Mouse (Mus musculus) CH12.LX (cell line): ENCODE data around the gene Inhbb.

Experiments used
- CTCF ChIP-seq, 2 experiments: IDR thresholded peaks in 1 of 2; conservative IDR thresholded peaks in 1 of 2; 2 replicates each; pipeline ENCODE4 v1.5.1; 2011 to 2012; ENCODE audit warnings: low read depth in 2 of 2, low read length in 2 of 2, improper control_type of control experiment in 1 of 2, inconsistent platforms in 1 of 2, mild to moderate bottlenecking in 1 of 2, moderate library complexity in 1 of 2
- E2F4 ChIP-seq: IDR thresholded peaks from 2 replicates; pipeline ENCODE4 v1.6.1; 2011; ENCODE audit warnings: low read depth, low read length, improper control_type of control experiment; ENCODE audit not compliant: insufficient replicate concordance
- EP300 ChIP-seq: IDR thresholded peaks from 2 replicates; pipeline ENCODE4 v1.6.1; 2011; ENCODE audit warnings: low read length, improper control_type of control experiment
- GABPA ChIP-seq: IDR thresholded peaks from 2 replicates; pipeline ENCODE4 v1.6.1; 2012; ENCODE audit warnings: low read depth, low read length, improper control_type of control experiment, inconsistent platforms; ENCODE audit not compliant: insufficient replicate concordance
- HCFC1 ChIP-seq: IDR thresholded peaks from 2 replicates; pipeline ENCODE4 v1.6.1; 2012; ENCODE audit warnings: low read depth, mild to moderate bottlenecking, inconsistent platforms, low read length, improper control_type of control experiment
- IRF4 ChIP-seq: IDR thresholded peaks from 2 replicates; pipeline ENCODE4 v1.6.1; 2014; ENCODE audit warnings: low read depth, mild to moderate bottlenecking, inconsistent platforms, low read length, improper control_type of control experiment
- MAX ChIP-seq: IDR thresholded peaks from 2 replicates; pipeline ENCODE4 v1.6.1; 2011; ENCODE audit warnings: low read length, improper control_type of control experiment
- PAX5 ChIP-seq: IDR thresholded peaks from 2 replicates; pipeline ENCODE4 v1.6.1; 2012; ENCODE audit warnings: low read length, inconsistent platforms, mixed read lengths
- POLR2A ChIP-seq: IDR thresholded peaks from 2 replicates; pipeline ENCODE4 v1.6.1; 2011; ENCODE audit warnings: low read depth, mild to moderate bottlenecking, improper control_type of control experiment, low read length
- POLR2AphosphoS2 ChIP-seq: IDR thresholded peaks from 2 replicates; pipeline ENCODE4 v1.6.1; 2011; ENCODE audit warnings: low read depth, low read length, improper control_type of control experiment
- UBTF ChIP-seq: IDR thresholded peaks from 2 replicates; pipeline ENCODE4 v1.6.1; 2012; ENCODE audit warnings: low read depth, mild to moderate bottlenecking, inconsistent platforms, low read length, improper control_type of control experiment, moderate library complexity
- USF1 ChIP-seq: IDR thresholded peaks from 2 replicates; pipeline ENCODE4 v1.6.1; 2014; ENCODE audit warnings: low read depth, mild to moderate bottlenecking, inconsistent platforms, low read length, improper control_type of control experiment
- ZKSCAN1 ChIP-seq: IDR thresholded peaks from 2 replicates; pipeline ENCODE4 v1.6.1; 2012; ENCODE audit warnings: low read depth, inconsistent platforms, low read length, improper control_type of control experiment, borderline replicate concordance
- ZNF384 ChIP-seq: IDR thresholded peaks from 2 replicates; pipeline ENCODE4 v1.6.1; 2012; ENCODE audit warnings: low read depth, low read length, improper control_type of control experiment, inconsistent platforms

DNA sequence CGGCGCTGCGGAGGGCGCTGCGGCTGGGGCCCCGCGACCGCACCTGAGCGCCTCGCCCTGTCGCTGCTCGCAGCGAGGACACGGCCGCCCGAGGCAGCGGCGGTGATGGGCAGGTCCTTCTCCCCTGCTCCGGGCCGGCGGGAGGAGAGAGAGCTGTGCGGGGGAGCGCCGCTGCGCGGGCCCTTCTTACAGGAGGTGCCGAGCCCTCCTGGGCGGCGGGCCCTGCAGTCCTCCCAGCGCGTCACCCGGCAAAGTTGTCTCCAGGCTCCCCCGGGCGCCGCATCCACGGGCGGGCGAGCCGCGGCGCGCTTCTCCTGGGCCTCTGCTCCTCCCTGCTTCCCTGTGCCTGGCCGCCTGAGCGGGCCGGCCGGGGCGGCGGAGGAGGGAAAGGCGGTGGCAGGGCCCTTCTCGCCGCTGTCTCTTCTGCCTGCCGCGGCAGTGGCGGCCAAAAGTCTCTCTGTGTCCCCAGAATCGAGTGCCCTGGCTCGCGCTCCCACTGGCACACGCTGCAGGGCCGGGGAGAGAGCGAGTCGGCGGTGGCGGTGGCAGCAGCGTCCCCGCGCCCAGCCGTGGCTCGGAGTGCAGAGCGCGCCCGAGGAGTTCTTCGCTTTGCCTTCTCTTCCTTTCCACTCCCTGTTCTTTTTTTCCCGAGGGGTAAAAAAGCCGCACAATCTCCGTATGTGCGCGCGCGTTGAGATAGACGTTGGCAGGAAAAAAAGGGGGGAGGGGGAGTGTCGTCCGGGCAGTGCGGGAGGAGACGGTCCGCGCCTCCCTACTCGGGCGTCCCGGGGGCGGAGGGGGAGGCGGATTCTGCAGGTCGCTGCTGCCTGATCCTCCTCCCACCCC lies at the start of gene Inhbb:
- TF ChIP-seq POLR2A (no peak), CTCF (conservative IDR thresholded peaks at IDR 0.05 in 1 of 2, IDR thresholded peaks at IDR 0.05 in 1 of 2; ENCODE audit: low read depth in 2 of 2, low read length in 2 of 2) (no peak), HCFC1 (no peak), E2F4 (no peak), EP300 (no peak), POLR2AphosphoS2 (no peak), PAX5 (no peak), MAX (no peak), IRF4 (no peak), ZNF384 (no peak), UBTF (no peak), ZKSCAN1 (no peak), GABPA (no peak), USF1 (no peak)
